Mouse (Mus musculus) ZHBTc4 (cell line): ENCODE measurements around the gene Arhgef39.

Source experiments
- DNase-seq: peaks from one replicate; pipeline ENCODE4 v3.0.0-alpha.2; 2011; ENCODE audit warnings: low read depth, low spot score

Arhgef39 gene

GRCm38 (mm10) chr4:43478906-43479832 lies 20.3 kb downstream of the Arhgef39 start:
- peak; percentile 82 for DNase-seq

GRCm38 (mm10) chr4:43478534-43478858 lies 21.0 kb downstream of the Arhgef39 start:
- DNase-seq = no peak

GRCm38 (mm10) chr4:43477857-43478533 lies 21.5 kb downstream of the Arhgef39 start:
- peak; percentile 96 for DNase-seq

- DNase-seq = no peak
These were observed 22.9 kb downstream of the Arhgef39 start for GRCm38 (mm10) chr4:43476604-43477003.

GRCm38 (mm10) chr4:43473636-43474035 lies 25.9 kb downstream of the Arhgef39 start:
- no peak for DNase-seq

- no peak for DNase-seq
These were observed 29.2 kb downstream of the Arhgef39 start for GRCm38 (mm10) chr4:43470301-43470700.

GRCm38 (mm10) chr4:43466872-43467271 lies 32.6 kb downstream of the Arhgef39 start:
- DNase-seq = no peak

- DNase-seq = no peak
These were observed 33.6 kb downstream of the Arhgef39 start for GRCm38 (mm10) chr4:43465935-43466334.

- DNase-seq = no peak
These were observed 36.4 kb downstream of the Arhgef39 start for GRCm38 (mm10) chr4:43463102-43463501.

- DNase-seq = no peak
These were observed 42.4 kb downstream of the Arhgef39 start for GRCm38 (mm10) chr4:43457124-43457523.

GRCm38 (mm10) chr4:43456470-43456869 lies 43.0 kb downstream of the Arhgef39 start:
- DNase-seq = no peak

GRCm38 (mm10) chr4:43454041-43454836 lies 45.3 kb downstream of the Arhgef39 start, which contains the start of gene Cd72:
Gene Cd72, minus strand, starts transcription at chr4:43454628.
- no peak for DNase-seq

- no peak for DNase-seq
These were observed 46.1 kb downstream of the Arhgef39 start for GRCm38 (mm10) chr4:43453413-43453812.

- DNase-seq = no peak
These were observed 47.2 kb downstream of the Arhgef39 start for GRCm38 (mm10) chr4:43452315-43452714.

- DNase-seq = no peak
These were observed 50.9 kb downstream of the Arhgef39 start for GRCm38 (mm10) chr4:43448554-43448953.

- no peak for DNase-seq
These were observed 52.2 kb downstream of the Arhgef39 start for GRCm38 (mm10) chr4:43447251-43447650.
